Mouse (Mus musculus) cerebellum, adult 2 months (tissue): ENCODE measurements around the gene Gpn1. TPM values are rescaled to one million over a fixed set of nuclear protein-coding genes. Genes with fewer than 3 reads are reported as not detected.
"Not testable (repeated sequence)": the region's sequence is repeated elsewhere in the genome, so short reads cannot be mapped to it uniquely, and the experiment has no call there.

Source experiments
- DNase-seq, 2 experiments: peaks; one replicate each; pipeline ENCODE4 v3.0.0; 2021
- H3K27ac ChIP-seq: fragments of 200-500 bp; 2 replicates; pipeline ENCODE4 v1.5.1; 2012; ENCODE audit warnings: low read length, control low read depth, inconsistent platforms; ENCODE audit not compliant: insufficient read depth
- H3K27me3 ChIP-seq: fragments of 200-500 bp; 2 replicates; pipeline ENCODE4 v1.6.1; 2012; ENCODE audit warnings: inconsistent platforms, mild to moderate bottlenecking, low read length, moderate library complexity; ENCODE audit not compliant: control insufficient read depth, insufficient read depth
- H3K4me1 ChIP-seq: fragments of 200-500 bp; 2 replicates; pipeline ENCODE4 v1.6.1; 2011; ENCODE audit warnings: low read length; ENCODE audit not compliant: control insufficient read depth, insufficient read depth
- H3K4me3 ChIP-seq: fragments of 200-500 bp; replicated peaks from 2 replicates; pipeline ENCODE3; 2011; ENCODE audit warnings: mild to moderate bottlenecking, low read depth, low read length, control low read depth; ENCODE audit not compliant: insufficient read depth
- CTCF ChIP-seq: fragments of 200-500 bp; IDR thresholded peaks from 2 replicates; pipeline ENCODE4 v1.5.1; 2011; ENCODE audit warnings: low read depth, mild to moderate bottlenecking, control low read depth, low read length, moderate library complexity, borderline replicate concordance; ENCODE audit not compliant: insufficient read depth
- POLR2A ChIP-seq: fragments of 200-500 bp; IDR thresholded peaks from 2 replicates; pipeline ENCODE4 v1.6.1; 2011; ENCODE audit warnings: low read length, control low read depth, borderline replicate concordance; ENCODE audit not compliant: insufficient read depth
- WGBS: fragments of 180-500 bp; shearing (Covaris S2); methylation state at CpG from one replicate; pipeline ENCODE4 v1.1.7; 2018; 5-methylcytosine and 5-hydroxymethylcytosine counted together
- polyA plus RNA-seq: library from polyadenylated mRNA; depleted of rRNA; stranded (reverse); fragments of >200 nt; gene quantifications from 2 replicates; pipeline ENCODE4 v1.2.3, GENCODE M21; 2012; rRNA removed

The Gpn1 gene
- polyA plus RNA-seq, 1 experiment, result 26.7 TPM

DNA sequence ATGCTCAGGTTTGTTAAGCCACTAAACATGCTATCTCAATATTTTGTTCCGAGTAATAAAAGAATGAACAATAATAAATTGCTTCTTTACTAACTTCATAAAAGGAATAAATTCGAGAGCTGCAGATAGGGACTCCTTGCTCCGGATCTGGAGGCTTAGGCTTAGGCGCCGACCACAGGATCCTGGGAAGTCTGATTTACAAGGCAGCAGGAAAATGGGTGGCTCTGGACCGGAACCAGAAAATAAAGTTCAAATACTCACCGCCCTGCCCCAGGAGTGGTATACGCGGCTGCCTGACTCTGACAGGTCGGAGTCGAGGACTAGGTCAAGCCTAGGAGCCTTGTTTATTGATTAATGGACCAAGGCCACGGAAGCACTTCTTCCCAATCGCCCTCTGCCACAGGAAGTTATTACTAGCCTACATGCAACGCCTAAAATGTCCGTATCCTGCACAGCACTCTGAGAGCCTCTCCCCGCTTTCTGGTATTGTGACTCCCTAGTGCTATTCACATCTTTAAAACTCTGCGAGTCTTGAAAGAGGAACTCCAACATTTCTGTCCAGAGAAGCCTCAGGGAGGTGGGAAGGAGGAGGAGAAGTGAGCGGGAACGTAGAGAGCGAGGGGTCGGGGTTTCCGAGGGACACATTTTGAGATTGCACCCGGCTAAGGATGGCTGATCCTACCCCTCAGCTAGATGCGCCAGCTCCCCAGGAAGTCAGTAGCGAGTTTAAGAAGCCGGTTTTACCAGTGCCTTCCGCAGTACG lies 32.0 kb downstream of the Gpn1 start, which contains the start of gene Slc4a1ap:
Gene Slc4a1ap, plus strand, starts transcription at position 642 of the 763 bp plus-strand sequence.
- peak; percentile 78 to 88 for DNase-seq
- Histone ChIP-seq H3K27ac (peak within 1 kb of the TSS; percentile 75; the same call in 1 of the 2 replicates), H3K27me3 (no peaks in the 10 kb centered on the region), H3K4me1 (peaks cover 3% of the 10 kb centered on the region; the same call in 1 of the 2 replicates), H3K4me3 (peak within 1 kb of the TSS; percentile 91)
- TF ChIP-seq CTCF (no peak), POLR2A (peak; percentile 62; the same call in 1 of the 2 replicates)
- under 1% methylated on average over 28 of the region's 28 CpGs for WGBS

DNA sequence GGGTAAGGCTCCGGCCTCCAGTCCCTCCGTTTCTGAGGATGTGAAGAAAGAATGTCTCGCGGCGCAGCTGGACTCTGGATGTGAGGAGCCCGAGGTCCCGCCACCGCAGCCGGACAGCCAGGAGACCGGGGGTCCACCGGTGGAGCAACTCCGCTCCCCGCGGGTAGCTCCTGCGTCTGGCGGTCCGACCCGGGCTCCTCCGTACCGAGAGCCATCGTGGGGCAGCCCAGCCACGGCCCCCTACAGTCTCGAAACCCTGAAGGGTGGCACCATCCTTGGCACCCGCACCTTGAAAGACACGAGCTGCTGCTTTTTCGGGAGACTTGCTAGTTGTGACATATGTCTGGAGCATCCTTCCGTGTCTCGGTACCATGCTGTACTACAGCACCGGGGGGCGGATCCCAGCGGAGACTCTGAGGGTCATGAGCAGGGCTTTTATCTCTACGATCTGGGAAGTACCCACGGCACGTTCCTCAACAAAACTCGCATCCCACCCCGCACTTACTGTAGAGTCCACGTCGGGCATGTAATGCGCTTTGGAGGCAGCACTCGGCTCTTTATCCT lies 32.7 kb downstream of the Gpn1 start:
- no peak for DNase-seq
- no peaks in the 10 kb centered on the region for H3K27me3 ChIP-seq
- H3K4me3 ChIP-seq, result peak overlapping the region; percentile 91
- H3K27ac ChIP-seq, result no peak overlapping the region
- 2% methylated on average over 40 of the region's 40 CpGs for WGBS
- peaks cover 3% of the 10 kb centered on the region; the same call in 1 of the 2 replicates for H3K4me1 ChIP-seq
- TF ChIP-seq POLR2A (no peak), CTCF (no peak)

DNA sequence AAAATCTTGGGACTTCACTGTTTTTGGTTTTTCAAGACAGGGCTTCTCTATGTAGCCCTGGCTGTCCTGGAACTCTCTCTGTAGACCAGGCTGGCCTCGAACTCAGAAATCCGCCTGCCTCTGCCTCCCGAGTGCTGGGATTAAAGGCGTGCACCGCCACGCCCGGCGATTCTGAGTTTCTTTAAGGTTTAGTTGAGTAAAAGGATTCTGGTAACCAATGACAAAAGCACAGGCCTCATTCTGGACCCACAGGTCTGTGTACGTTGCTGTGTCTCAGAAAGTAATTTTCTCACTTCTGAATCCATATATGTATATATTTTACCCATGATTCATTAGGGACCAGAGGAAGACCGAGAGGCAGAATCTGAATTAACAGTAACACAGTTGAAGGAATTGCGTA lies 33.2 kb downstream of the Gpn1 start, which contains the start of gene Supt7l:
Gene Supt7l, minus strand, starts transcription at position 101 of the 400 bp plus-strand sequence.
- H3K27me3 ChIP-seq, DNase-seq, H3K4me1 ChIP-seq: not testable (repeated sequence)
- Histone ChIP-seq H3K4me3 (peak within 1 kb of the TSS; percentile 91), H3K27ac (peak within 1 kb of the TSS; percentile 75; the same call in 1 of the 2 replicates)
- 79% methylated on average over 11 of the region's 11 CpGs for WGBS

DNA sequence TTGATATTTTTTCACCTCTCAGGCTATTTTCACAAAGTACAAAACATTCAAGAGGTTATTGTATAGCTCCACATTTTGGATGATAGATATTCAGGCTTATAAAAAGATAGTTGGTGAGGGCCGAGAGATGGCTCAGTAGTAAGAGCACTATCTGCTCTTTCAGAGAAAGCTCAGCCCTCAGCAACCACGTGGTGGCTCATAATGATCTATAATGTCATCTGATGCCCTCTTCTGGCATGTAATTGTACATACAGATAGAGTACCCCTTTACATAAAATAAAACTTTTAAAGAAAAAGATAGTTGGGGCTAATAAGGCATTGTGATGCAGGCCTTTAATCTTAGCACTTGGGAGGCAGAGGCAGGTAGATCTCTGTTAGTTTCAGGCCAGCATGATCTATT lies 34.0 kb downstream of the Gpn1 start:
- no peaks in the 10 kb centered on the region for H3K27me3 ChIP-seq
- no peak for TF ChIP-seq CTCF
- no peak for TF ChIP-seq POLR2A
- WGBS, result 36% methylated on average over 2 of the region's 2 CpGs
- DNase-seq, result no peak
- H3K4me3 ChIP-seq, result no peak overlapping the region
- no peak overlapping the region for H3K27ac ChIP-seq
- peaks cover 3% of the 10 kb centered on the region; the same call in 1 of the 2 replicates for H3K4me1 ChIP-seq

DNA sequence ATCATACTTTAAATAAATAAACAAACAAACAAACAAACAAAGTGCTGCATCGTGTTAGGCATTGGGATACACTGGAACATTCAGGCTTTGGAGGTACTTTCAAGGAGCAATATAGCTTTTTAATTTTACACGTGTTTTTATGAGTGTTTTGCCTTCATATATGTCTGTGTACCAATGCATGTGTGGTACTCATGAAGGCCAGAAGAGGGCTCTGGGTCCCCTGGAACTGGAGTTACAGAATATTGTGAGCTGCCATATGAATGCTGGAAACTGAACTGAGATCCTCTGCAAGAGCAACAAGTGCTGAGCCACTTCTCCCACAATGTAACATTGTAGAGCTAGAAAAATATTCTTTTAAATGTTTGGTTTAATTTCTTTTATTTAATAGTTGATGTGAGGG lies 40.7 kb downstream of the Gpn1 start:
- H3K4me1 ChIP-seq, result no peaks in the 10 kb centered on the region
- no peak for DNase-seq
- TF ChIP-seq POLR2A (no peak), CTCF (no peak)
- H3K27ac ChIP-seq, result no peak overlapping the region
- WGBS, result 91% methylated on average over 2 of the region's 2 CpGs
- H3K4me3 ChIP-seq, result no peak overlapping the region
- H3K27me3 ChIP-seq, result no peaks in the 10 kb centered on the region

DNA sequence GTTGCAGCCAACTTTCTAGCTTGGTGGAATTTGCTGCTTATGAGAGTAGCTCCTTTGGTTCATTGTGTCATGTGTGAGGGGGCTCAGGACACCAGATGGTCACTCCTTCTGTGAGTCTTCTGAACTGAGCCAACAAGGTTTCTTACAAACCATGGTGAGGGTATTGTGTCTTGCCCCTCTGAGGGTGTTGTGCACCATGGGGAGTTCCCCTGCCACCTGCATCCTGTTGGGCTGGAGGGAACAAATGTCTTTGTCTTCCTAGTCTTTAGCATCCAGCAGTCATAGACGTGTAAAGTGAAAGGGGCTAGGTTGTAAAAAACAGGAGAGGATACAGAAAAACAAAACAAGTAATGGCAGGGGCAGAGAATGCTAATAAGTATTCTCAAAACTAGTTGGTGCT lies 64.9 kb downstream of the Gpn1 start:
- H3K4me3 ChIP-seq, result no peak overlapping the region
- DNase-seq, result no peak
- H3K27ac ChIP-seq, result no peak overlapping the region
- H3K27me3 ChIP-seq, result no peaks in the 10 kb centered on the region
- TF ChIP-seq POLR2A (no peak), CTCF (no peak)
- H3K4me1 ChIP-seq, result no peaks in the 10 kb centered on the region
- 12% methylated on average over 1 of the region's 1 CpGs for WGBS

DNA sequence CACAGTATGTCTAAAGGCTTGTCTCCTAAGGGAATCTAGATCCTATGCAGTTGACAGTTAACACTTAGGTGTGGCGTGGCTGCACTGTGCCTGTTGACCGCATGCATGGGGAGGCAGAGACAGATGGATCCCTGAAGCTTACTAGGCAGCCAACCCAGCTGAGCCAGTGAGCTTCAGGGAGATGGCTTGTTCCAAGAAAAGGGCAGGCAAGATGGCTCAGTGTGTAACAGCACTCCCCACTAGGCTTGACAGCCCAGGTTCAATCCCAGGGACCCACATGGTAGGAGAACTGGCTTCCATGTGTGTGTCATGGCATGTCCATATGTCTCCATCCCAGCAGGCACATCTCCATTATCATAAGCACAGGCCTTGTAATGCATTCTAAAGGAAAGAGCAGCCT lies 65.8 kb downstream of the Gpn1 start:
- WGBS, result 64% methylated on average over 2 of the region's 2 CpGs
- H3K4me3 ChIP-seq, result no peak overlapping the region
- no peak overlapping the region for H3K27ac ChIP-seq
- TF ChIP-seq POLR2A (no peak), CTCF (no peak)
- DNase-seq, result no peak
- H3K27me3 ChIP-seq, result no peaks in the 10 kb centered on the region
- no peaks in the 10 kb centered on the region for H3K4me1 ChIP-seq

DNA sequence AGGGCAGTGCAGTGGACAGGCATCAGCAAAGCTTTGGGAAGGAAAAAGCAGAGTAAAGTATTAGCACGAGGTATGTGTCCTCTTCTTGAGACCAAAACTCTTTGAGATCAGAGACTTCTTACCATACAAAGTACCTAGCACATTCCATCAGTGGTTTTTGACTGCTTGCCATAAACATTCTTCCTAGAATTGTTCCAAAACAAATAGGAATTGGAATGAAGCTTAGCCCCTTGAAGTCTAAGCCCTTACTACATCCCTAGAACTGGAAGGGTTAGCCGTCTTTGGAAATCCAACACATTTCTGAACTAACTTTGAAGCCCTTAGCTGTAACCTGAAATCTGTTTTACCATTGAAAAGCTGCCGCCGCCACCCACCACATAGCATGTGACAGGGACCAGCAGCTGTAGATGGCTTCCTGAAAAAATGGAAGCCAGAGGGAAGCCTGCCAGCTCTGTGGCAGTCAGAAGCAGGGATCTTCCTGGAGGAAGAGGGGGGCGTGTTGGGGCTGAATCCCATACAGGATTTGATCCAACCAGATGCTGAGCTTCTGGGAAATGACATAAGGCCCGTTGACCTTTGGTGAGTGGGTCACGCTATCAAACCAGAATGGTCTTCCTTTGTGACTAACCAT lies 67.6 kb downstream of the Gpn1 start:
- TF ChIP-seq POLR2A, result no peak
- no peak for TF ChIP-seq CTCF
- H3K4me1 ChIP-seq, result no peaks in the 10 kb centered on the region
- H3K4me3 ChIP-seq, result no peak overlapping the region
- no peak for DNase-seq
- 57% methylated on average over 7 of the region's 7 CpGs for WGBS
- H3K27ac ChIP-seq, result no peak overlapping the region
- no peaks in the 10 kb centered on the region for H3K27me3 ChIP-seq

Other genes with a start within 250 kb of the Gpn1 start
- 4.3 and 5.2 TPM in 2 replicates for gene Krtcap3, start 243.1 kb upstream of the Gpn1 start, polyA plus RNA-seq
- 69.3 and 75.3 TPM in 2 replicates for gene Ift172, start 203.6 kb upstream of the Gpn1 start, polyA plus RNA-seq
- gene Fndc4, start 198.7 kb upstream of the Gpn1 start, polyA plus RNA-seq, result 184 and 190 TPM in 2 replicates
- 1.2 and 1.4 TPM in 2 replicates for gene Gckr, start 197.3 kb upstream of the Gpn1 start, polyA plus RNA-seq
- gene Zfp512, start 42.3 kb upstream of the Gpn1 start, polyA plus RNA-seq, result 46.1 and 46.3 TPM in 2 replicates
- not detected in 2 replicates for gene 4930548H24Rik, start 9.0 kb upstream of the Gpn1 start, polyA plus RNA-seq
- 25.0 and 26.3 TPM in 2 replicates for gene Slc4a1ap, start 32.3 kb downstream of the Gpn1 start, polyA plus RNA-seq
- 17.1 and 17.9 TPM in 2 replicates for gene Supt7l, start 33.1 kb downstream of the Gpn1 start, polyA plus RNA-seq
- 80.4 and 81.9 TPM in 2 replicates for gene Mrpl33, start 102.2 kb downstream of the Gpn1 start, polyA plus RNA-seq
- gene Rbks, start 202.9 kb downstream of the Gpn1 start, polyA plus RNA-seq, result 4.2 and 4.4 TPM in 2 replicates
- 42.8 and 43.5 TPM in 2 replicates for gene Babam2, start 202.9 kb downstream of the Gpn1 start, polyA plus RNA-seq